Mouse (Mus musculus): ENCODE measurements around the gene Irf8. TPM values are rescaled to one million over a fixed set of nuclear protein-coding genes. Genes with fewer than 3 reads are reported as not detected.

Irf8 gene
- polyA plus RNA-seq, 1 experiment from 2014 or later, result 10.6 TPM

GRCm38 (mm10) chr8:120724816-120725575 is 11.2 kb upstream of the Irf8 start:
- ATAC-seq, result no peak
- WGBS (ENCODE audit: insufficient replicate concordance), result 56% methylated on average over 17 of the region's 17 CpGs
- no peak overlapping the region for H3K27ac ChIP-seq

GRCm38 (mm10) chr8:120725576-120725950 is 10.6 kb upstream of the Irf8 start:
- Histone ChIP-seq H3K27ac (no peak overlapping the region), H3K4me2 (no peak overlapping the region), H3K9me3 (replicated peaks) (peaks cover 12% of the 10 kb centered on the region; the same call in 1 of the 2 replicates), H3K4me3 (no peak overlapping the region), H3K27me3 (replicated peaks) (peaks cover 8% of the 10 kb centered on the region; the same call in 1 of the 2 replicates), H3K9ac (no peak overlapping the region), H3K4me1 (peaks cover 17% of the 10 kb centered on the region; the same call in 1 of the 2 replicates), H3K36me3 (no peaks in the 10 kb centered on the region)
- no peak for ATAC-seq
- 61% methylated on average over 5 of the region's 5 CpGs for WGBS (ENCODE audit: insufficient replicate concordance)

More at GRCm38 (mm10) chr8:120724816-120725575, 11.2 kb upstream of the Irf8 start:
- H3K27me3 ChIP-seq (replicated peaks), result peaks cover 8% of the 10 kb centered on the region; the same call in 1 of the 2 replicates
- no peak overlapping the region for H3K9ac ChIP-seq
- H3K9me3 ChIP-seq (replicated peaks), result peaks cover 12% of the 10 kb centered on the region; the same call in 1 of the 2 replicates
- H3K4me2 ChIP-seq, result no peak overlapping the region
- no peak overlapping the region for H3K4me3 ChIP-seq
- peaks cover 17% of the 10 kb centered on the region; the same call in 1 of the 2 replicates for H3K4me1 ChIP-seq
- no peaks in the 10 kb centered on the region for H3K36me3 ChIP-seq

- H3K4me2 ChIP-seq, result no peak overlapping the region
- no peak for ATAC-seq
- H3K27me3 ChIP-seq (replicated peaks), result peaks cover 8% of the 10 kb centered on the region; the same call in 1 of the 2 replicates
- H3K9ac ChIP-seq, result no peak overlapping the region
- no peak overlapping the region for H3K27ac ChIP-seq
- H3K4me1 ChIP-seq, result peaks cover 17% of the 10 kb centered on the region; the same call in 1 of the 2 replicates
- peaks cover 12% of the 10 kb centered on the region; the same call in 1 of the 2 replicates for H3K9me3 ChIP-seq (replicated peaks)
- WGBS (ENCODE audit: insufficient replicate concordance), result 40% methylated on average over 5 of the region's 5 CpGs
- H3K4me3 ChIP-seq, result no peak overlapping the region
- no peaks in the 10 kb centered on the region for H3K36me3 ChIP-seq
These were observed 10.1 kb upstream of the Irf8 start for GRCm38 (mm10) chr8:120726051-120726450.

- Histone ChIP-seq H3K9me3 (replicated peaks) (peaks cover 5% of the 10 kb centered on the region; the same call in 1 of the 2 replicates), H3K27ac (no peak overlapping the region), H3K4me2 (no peak overlapping the region), H3K4me1 (peaks cover 17% of the 10 kb centered on the region; the same call in 1 of the 2 replicates), H3K9ac (no peak overlapping the region), H3K36me3 (no peaks in the 10 kb centered on the region), H3K4me3 (no peak overlapping the region), H3K27me3 (replicated peaks) (peaks cover 22% of the 10 kb centered on the region)
- 47% methylated on average over 9 of the region's 9 CpGs for WGBS (ENCODE audit: insufficient replicate concordance)
- no peak; the same call in 1 of the 2 replicates for ATAC-seq
These were observed 7.5 kb upstream of the Irf8 start for GRCm38 (mm10) chr8:120728488-120729160.

GRCm38 (mm10) chr8:120731582-120731981 is 4.6 kb upstream of the Irf8 start:
- WGBS (ENCODE audit: insufficient replicate concordance), result 45% methylated on average over 14 of the region's 14 CpGs

GRCm38 (mm10) chr8:120732068-120732467 is 4.1 kb upstream of the Irf8 start:
- H3K4me1 ChIP-seq, result peaks cover 12% of the 10 kb centered on the region
- no peaks in the 10 kb centered on the region for H3K36me3 ChIP-seq
- 46% methylated on average over 6 of the region's 6 CpGs for WGBS (ENCODE audit: insufficient replicate concordance)
- H3K27me3 ChIP-seq (replicated peaks), result peaks cover 56% of the 10 kb centered on the region
- no peak overlapping the region for H3K9ac ChIP-seq
- no peak overlapping the region for H3K27ac ChIP-seq
- no peak overlapping the region for H3K4me2 ChIP-seq
- ATAC-seq, result no peak
- no peaks in the 10 kb centered on the region for H3K9me3 ChIP-seq (replicated peaks)
- no peak overlapping the region for H3K4me3 ChIP-seq

More at GRCm38 (mm10) chr8:120731582-120731981, 4.6 kb upstream of the Irf8 start:
- peaks cover 12% of the 10 kb centered on the region for H3K4me1 ChIP-seq
- H3K27me3 ChIP-seq (replicated peaks), result peaks cover 51% of the 10 kb centered on the region
- H3K9me3 ChIP-seq (replicated peaks), result no peaks in the 10 kb centered on the region
- no peak overlapping the region for H3K27ac ChIP-seq
- ATAC-seq, result no peak
- H3K4me2 ChIP-seq, result no peak overlapping the region
- H3K36me3 ChIP-seq, result no peaks in the 10 kb centered on the region
- no peak overlapping the region for H3K9ac ChIP-seq
- H3K4me3 ChIP-seq, result no peak overlapping the region

GRCm38 (mm10) chr8:120736486-120736885 is 328 bp downstream of the Irf8 start:
- H3K9me3 ChIP-seq (replicated peaks), result no peaks in the 10 kb centered on the region
- H3K4me1 ChIP-seq, result peaks cover 9% of the 10 kb centered on the region
- no peaks in the 10 kb centered on the region for H3K36me3 ChIP-seq
- 4% methylated on average over 11 of the region's 11 CpGs for WGBS (ENCODE audit: insufficient replicate concordance)
- peak overlapping the region; percentile 49 for H3K4me3 ChIP-seq
- H3K27me3 ChIP-seq (replicated peaks), result peaks cover 72% of the 10 kb centered on the region
- no peak for ATAC-seq
- peak overlapping the region; percentile 39 for H3K9ac ChIP-seq
- no peak overlapping the region for H3K27ac ChIP-seq
- peak overlapping the region; percentile 68 for H3K4me2 ChIP-seq

- 44% methylated on average over 7 of the region's 7 CpGs for WGBS (ENCODE audit: insufficient replicate concordance)
- Histone ChIP-seq H3K4me1 (peaks cover 9% of the 10 kb centered on the region), H3K4me2 (peak overlapping the region; percentile 68), H3K9ac (no peak overlapping the region), H3K36me3 (no peaks in the 10 kb centered on the region), H3K27ac (no peak overlapping the region), H3K4me3 (peak overlapping the region; percentile 49; the same call in 1 of the 2 replicates), H3K9me3 (replicated peaks) (no peaks in the 10 kb centered on the region), H3K27me3 (replicated peaks) (peaks cover 68% of the 10 kb centered on the region)
- ATAC-seq, result no peak
These were observed 1.0 kb downstream of the Irf8 start for GRCm38 (mm10) chr8:120737166-120737565.

GRCm38 (mm10) chr8:120738771-120739170 is 2.6 kb downstream of the Irf8 start:
- no peak overlapping the region for H3K4me2 ChIP-seq
- no peak for ATAC-seq
- H3K4me3 ChIP-seq, result no peak overlapping the region
- peaks cover 20% of the 10 kb centered on the region for H3K4me1 ChIP-seq
- no peaks in the 10 kb centered on the region for H3K9me3 ChIP-seq (replicated peaks)
- H3K9ac ChIP-seq, result no peak overlapping the region
- H3K36me3 ChIP-seq, result no peaks in the 10 kb centered on the region
- WGBS (ENCODE audit: insufficient replicate concordance), result 50% methylated on average over 4 of the region's 4 CpGs
- H3K27me3 ChIP-seq (replicated peaks), result peaks cover 58% of the 10 kb centered on the region
- H3K27ac ChIP-seq, result no peak overlapping the region

- ATAC-seq, result no peak
- WGBS (ENCODE audit: insufficient replicate concordance), result 79% methylated on average over 15 of the region's 15 CpGs
- Histone ChIP-seq H3K27ac (no peak overlapping the region), H3K9ac (no peak overlapping the region), H3K27me3 (replicated peaks) (peaks cover 50% of the 10 kb centered on the region), H3K4me3 (no peak overlapping the region), H3K36me3 (no peaks in the 10 kb centered on the region), H3K4me2 (no peak overlapping the region), H3K4me1 (peaks cover 28% of the 10 kb centered on the region), H3K9me3 (replicated peaks) (no peaks in the 10 kb centered on the region)
These were observed 3.4 kb downstream of the Irf8 start for GRCm38 (mm10) chr8:120739526-120739925.

- H3K4me1 ChIP-seq, result peaks cover 28% of the 10 kb centered on the region
These were observed 4.4 kb downstream of the Irf8 start for GRCm38 (mm10) chr8:120740579-120740978.

GRCm38 (mm10) chr8:120741001-120741400 is 4.8 kb downstream of the Irf8 start:
- WGBS (ENCODE audit: insufficient replicate concordance), result 73% methylated on average over 17 of the region's 17 CpGs
- no peak overlapping the region for H3K9ac ChIP-seq
- H3K4me2 ChIP-seq, result no peak overlapping the region

More at GRCm38 (mm10) chr8:120740579-120740978, 4.4 kb downstream of the Irf8 start:
- Histone ChIP-seq H3K4me2 (no peak overlapping the region), H3K4me3 (no peak overlapping the region), H3K9me3 (replicated peaks) (no peaks in the 10 kb centered on the region), H3K27me3 (replicated peaks) (peaks cover 40% of the 10 kb centered on the region), H3K27ac (no peak overlapping the region), H3K36me3 (no peaks in the 10 kb centered on the region), H3K9ac (no peak overlapping the region)
- no peak for ATAC-seq
- WGBS (ENCODE audit: insufficient replicate concordance), result 37% methylated on average over 2 of the region's 2 CpGs

More at GRCm38 (mm10) chr8:120741001-120741400, 4.8 kb downstream of the Irf8 start:
- no peaks in the 10 kb centered on the region for H3K9me3 ChIP-seq (replicated peaks)
- peaks cover 24% of the 10 kb centered on the region for H3K4me1 ChIP-seq
- no peaks in the 10 kb centered on the region for H3K36me3 ChIP-seq
- no peak for ATAC-seq
- H3K4me3 ChIP-seq, result no peak overlapping the region
- no peak overlapping the region for H3K27ac ChIP-seq
- H3K27me3 ChIP-seq (replicated peaks), result peaks cover 36% of the 10 kb centered on the region

Data from liver, embryonic 12.5 days (tissue).